Mouse (Mus musculus) CD8-positive naive resting alpha-beta T cell, adult 2 months (primary cell): ENCODE results near the gene Rgs12.

Experiments used
- DNase-seq, 2 experiments: peaks; one replicate each; pipeline ENCODE4 v3.0.0; 2022; ENCODE audit warnings: low read depth in 2 of 2, low spot score in 2 of 2

Gene Rgs12

DNA sequence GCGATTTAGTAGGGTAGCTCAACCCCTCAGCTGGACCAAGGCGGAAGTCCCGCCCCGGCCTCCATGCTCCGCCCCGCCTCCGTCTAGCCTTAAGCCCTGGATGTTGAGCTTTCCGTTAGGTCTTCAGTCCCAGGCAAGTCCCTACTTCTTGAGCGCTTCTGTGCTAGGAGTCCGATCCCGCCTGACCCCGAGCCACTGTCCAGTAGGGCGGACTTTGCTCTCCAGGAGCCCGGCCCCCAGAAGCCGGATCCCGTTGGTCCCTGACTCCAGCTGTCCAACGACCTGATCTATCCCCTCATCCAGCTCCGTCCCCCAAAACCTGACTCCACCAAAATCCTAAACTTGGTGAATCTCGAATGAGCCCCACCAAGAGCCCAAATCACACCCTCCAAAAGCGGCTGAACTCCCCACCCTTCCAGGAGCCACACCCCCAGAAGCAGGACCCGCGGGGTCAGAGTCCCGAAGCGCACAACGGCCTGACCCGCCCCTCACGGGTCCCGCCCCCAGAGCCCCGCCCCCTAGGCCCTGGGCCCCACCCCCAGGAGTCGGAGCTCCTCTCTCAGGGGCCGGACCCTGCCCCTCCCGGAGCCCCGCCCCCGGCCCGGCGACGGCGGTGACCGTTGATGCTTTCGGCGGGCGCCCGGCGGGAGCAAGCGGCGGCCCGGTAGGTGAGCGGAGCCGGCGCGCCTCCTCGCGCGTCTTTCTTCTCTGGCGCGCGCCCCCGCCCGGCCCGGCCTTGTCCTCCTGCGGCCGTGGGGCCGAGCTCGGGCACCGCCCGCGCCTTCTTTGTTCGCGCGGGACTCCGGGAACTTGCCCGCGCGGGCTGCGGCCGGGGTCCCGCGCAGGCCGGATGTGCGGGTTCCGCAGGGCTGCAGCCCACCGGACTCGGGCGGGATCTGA lies at the start of gene Rgs12:
Gene Rgs12, plus strand, starts transcription at position 585 of the 900 bp plus-strand sequence.
- peak; percentile 47 to 56 for DNase-seq

DNA sequence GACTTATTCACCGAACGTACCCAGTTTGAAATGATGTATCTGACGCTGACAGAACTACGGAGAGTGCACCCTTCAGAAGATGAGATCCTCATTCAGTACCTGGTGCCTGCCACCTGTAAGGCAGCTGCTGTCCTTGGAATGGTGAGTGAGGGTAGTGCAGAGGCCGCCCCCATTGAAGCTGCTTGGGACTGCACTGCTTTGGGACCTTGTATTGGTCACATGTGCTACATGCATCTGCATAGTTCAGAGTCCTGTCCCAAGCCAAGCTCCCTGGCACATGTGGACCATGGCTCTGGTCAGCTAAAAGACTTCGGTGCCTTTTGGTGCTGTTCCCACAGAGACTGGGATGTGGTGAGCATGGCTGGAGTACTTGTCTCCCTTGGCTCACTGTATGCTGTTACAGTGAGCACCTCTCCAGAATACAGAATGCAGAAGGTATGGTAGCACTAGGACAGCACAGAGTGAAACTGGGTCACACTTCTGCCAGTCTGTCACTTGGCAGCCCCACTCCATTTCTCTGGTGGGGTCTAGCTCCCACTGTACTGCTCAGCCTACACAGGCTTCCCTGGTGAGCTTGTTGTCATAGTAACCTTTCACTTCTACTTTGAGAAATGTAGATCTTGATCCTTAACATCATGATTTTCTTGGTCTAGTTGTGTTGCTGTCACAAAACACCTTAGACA lies 49.3 kb upstream of the Rgs12 start:
- no peak for DNase-seq

DNA sequence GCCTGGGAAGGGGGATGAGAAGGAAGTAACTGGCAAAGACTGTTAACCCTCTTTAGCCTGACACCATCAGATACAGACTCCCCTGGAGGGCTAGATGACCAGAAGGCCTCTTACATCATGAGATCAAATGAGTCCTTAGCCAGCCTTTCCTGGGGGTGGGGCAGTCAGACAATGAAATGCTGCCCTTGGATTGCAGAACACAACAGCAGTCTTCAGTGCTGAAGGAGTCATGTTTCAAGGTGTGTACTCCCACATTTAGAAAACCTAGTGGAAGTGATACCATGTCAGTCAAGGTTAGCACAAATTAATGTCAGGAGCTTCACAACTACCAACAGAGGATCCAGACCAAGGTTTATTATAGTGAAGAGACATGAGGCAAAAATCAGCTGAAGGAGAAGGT lies 46.9 kb upstream of the Rgs12 start:
- no peak for DNase-seq

- no peak for DNase-seq
Measured at GRCm38 (mm10) chr5:34902811-34903385, 46.3 kb upstream of the Rgs12 start.

DNA sequence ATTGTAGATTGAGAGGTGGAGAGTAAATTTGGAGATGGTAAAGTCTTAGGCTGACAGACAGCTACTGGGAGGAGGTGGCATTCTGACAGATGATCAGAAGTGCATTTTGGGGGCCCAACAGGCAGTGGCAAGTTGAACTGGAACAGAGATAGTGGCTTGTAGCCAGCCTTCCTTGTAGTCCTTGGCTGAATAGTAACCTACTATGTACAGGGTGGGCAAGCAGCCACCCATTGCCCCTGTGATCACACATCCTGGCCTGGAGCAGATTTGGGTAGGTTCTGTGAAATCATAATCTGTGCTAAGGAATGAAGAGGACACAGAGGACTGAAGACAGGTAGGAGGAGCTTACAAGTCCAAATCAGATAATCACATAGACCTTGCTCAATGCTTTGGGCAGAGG lies 44.8 kb upstream of the Rgs12 start:
- DNase-seq: no peak

- DNase-seq: no peak
Measured at GRCm38 (mm10) chr5:34907230-34907629, 42.0 kb upstream of the Rgs12 start.

DNA sequence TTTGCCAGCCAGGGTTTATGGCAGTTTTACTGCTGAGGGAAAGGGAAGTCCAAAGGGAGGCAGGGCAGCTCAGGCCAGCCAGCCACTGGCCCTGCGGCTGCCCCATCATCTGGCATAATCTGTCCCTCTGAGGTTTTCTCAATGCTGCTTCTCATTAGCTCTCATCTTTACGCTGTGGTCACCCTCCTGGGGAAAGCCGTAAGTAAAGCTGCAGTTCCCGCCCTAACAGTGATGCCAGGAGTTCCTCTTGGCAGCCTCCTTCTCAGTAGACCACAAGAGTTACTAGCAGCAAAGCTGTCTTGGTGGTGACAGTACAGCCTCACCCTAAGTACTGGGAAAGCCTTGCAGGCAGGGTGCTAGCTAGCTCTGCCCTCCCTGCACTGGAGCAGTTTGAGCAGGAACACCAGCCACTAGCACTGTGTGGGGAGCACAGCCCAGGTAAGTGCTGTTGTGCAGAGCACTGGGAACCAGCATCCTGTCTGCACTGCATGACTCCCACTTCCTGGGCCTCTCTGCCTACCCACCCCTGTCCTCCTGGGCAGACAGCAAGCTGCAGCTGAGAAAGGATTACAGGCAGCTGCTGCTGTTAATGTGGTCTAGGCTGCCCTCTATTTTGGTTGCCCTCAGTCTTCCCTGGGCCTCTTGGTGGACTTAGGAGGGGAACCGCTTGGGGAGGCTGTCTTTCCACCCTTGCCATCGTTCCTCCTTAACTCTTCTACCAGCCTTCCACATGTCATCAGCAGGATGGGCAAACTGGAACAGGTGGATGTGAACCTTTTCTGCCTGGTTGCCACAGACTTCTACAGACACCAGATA lies 41.1 kb upstream of the Rgs12 start, which contains the start of gene Msantd1:
Gene Msantd1, plus strand, starts transcription at position 103 of the 816 bp plus-strand sequence.
- no peak for DNase-seq

- no peak for DNase-seq
Measured at GRCm38 (mm10) chr5:34908726-34909633, 40.3 kb upstream of the Rgs12 start.

GRCm38 (mm10) chr5:34909634-34910503 lies 39.4 kb upstream of the Rgs12 start:
- DNase-seq: no peak

DNA sequence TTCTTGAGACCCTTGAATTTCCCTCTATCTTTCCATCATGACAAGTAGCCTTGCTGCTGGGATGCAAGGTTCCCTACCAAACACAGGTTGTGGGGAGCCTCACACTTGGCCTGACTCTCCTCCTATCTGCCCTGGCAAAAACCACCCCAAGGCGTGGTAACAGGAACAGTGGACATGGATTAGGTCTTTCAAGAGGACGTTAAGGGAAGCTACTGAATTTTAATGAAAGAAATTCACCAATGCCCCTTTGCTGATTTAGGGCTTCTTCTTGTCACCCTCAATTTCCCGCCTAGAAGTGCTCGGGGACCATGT lies 38.8 kb upstream of the Rgs12 start:
- no peak for DNase-seq

DNA sequence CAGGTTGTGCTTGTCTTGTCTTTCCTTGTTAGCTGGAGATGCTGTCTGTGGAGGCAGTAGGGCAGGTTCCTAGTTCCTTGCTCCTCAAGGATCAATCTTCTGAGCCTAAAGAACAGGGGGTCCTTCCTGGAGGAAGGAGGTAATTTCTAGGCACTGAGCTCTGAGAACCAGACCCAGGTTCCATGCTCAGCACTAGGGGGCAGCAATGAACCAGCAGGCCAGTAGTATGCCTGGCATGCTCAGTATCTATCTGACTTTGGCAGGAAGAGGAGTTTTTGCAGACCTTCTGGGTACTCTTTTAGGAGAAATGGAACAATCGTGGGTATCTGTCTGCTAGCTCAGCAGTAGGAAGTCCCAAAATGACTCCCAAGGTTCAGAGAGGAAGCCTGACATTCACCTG lies 33.4 kb upstream of the Rgs12 start:
- peak; percentile 18 to 32 for DNase-seq

DNA sequence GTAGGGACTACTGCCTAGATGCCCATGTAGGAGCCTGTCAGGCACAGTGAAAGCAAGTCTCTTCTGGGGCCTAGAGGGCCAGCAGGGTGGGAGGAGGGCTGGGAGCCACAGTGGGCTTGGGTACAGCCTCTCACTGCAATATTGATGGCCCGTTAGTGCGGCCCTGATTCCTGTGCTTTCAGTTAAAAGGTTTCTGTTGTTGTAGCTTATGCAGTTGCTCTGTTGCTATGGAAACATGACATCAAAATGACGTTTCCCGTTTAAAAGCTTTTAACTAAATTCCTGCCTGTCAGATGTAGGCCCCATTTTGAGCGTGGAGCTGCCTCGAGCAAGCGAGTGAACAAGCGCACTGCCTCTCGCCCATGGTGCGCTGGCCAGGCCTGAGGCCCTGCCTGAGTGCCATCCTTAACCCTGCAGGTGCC lies 32.0 kb upstream of the Rgs12 start:
- DNase-seq: no peak

- no peak for DNase-seq
Measured at GRCm38 (mm10) chr5:34918785-34919184, 30.5 kb upstream of the Rgs12 start.

DNA sequence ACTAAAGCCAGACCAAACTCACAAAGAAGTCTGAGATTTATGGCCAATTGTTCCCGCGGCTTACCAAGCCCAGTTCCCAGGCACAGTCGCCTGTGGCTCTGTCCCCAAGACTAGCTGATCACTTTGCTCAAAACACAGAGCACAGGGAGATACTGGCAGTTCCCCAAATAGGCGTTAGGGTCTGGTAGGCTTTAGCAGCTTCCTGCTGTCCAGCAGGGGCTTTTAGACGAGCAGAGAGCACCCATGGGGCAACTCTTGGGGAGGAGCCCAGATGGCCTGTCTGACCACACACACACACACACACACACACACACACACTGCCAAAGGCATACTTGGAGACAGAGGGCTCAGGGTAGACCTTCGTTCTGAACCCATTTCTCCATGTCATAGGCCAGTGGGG lies 26.7 kb upstream of the Rgs12 start:
- DNase-seq: no peak

DNA sequence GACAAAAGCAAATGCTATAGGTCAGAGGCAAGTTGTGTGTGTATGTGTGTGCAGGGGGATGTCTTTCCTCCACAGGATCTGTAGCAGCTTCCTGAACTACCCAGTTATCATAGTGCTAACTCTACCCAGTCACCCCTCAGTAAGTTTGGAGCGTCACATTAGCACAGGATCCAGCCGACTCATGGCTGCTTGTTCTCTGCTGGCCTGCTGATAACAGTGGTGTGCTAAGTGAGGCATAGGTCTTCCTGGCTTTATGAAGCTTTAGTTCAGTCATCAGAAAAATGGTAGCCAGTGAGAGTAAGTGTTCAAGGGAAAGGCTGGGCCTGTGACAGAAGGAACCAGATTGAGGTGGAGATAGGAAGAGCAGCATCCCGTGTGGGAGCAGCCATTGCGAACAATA lies 25.3 kb upstream of the Rgs12 start:
- DNase-seq: no peak

GRCm38 (mm10) chr5:34924519-34924918 lies 24.7 kb upstream of the Rgs12 start:
- no peak for DNase-seq

GRCm38 (mm10) chr5:34927648-34928047 lies 21.6 kb upstream of the Rgs12 start:
- DNase-seq: no peak

- no peak for DNase-seq
Measured at GRCm38 (mm10) chr5:34930151-34930975, 18.9 kb upstream of the Rgs12 start.
